Mouse (Mus musculus) spleen, postnatal 4 days (tissue): ENCODE measurements at regions not wholly inside any gene's neighbourhood (a gene's known extent, or its start where the extent isn't known, plus 50 kb on each side); places are given as distances from the start of the nearest gene placed in this dataset.

Experiments used
- DNase-seq, 2 experiments: peaks; one replicate each; pipeline ENCODE4 v3.0.0; 2022; ENCODE audit warnings: low spot score in 2 of 2

DNA sequence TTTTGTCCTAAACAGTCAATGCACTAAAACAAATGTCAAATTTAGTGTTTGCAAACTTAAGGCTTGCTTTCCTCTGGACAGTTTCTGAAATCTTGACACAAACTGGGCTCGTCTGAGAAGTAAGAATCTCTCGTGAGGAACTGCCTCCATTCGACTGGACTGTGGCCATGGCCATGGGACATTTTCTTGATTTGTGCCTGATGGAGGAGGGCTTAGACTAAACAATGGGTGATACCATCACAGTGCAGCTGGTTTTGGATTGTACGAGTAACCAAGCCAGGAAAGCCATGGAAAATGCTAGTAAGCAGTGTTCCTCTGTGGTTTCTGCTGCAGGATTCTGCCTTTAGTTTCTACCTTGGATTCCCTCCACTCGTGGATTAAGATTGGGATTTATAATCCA is 121.0 kb upstream of the Mmadhc start:
- no peak for DNase-seq

DNA sequence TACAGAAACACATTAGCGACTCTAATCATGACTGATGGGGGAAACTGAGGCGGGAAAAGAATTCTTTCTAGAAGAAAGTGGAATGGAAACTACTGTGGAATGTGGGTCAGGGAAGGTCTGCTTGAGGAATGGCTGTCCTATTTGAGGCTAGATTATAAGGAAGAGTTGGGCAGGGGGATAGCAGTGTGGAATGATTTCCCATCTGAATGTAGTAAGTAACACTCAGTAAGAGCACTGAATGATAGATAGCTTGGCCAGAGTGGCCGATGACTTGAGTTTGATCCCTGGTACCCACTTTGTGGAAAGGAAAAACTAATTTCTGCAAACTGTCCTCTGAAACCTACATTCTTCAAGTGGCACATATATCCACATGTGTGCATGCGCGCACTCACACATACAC is 120.5 kb upstream of the Mmadhc start:
- no peak for DNase-seq

DNA sequence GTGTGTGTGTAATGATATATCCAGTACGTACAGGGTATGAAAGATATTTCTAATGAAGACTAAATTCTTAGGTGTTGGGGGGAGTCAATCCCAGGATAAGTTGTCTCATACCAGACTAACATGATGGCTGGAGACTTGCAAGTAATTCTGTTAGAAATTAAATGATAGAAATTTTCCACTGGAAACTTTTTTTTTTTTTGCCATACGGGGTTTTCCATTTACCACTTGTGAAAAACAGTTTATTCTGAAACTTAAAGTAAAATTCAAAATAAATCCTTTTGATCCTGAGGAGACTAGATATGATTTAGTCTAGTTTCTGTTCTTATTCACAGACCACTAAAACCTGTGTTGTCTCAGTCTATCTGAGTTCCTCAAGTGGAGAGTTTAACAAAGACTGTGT is 119.5 kb upstream of the Mmadhc start:
- DNase-seq = no peak

DNA sequence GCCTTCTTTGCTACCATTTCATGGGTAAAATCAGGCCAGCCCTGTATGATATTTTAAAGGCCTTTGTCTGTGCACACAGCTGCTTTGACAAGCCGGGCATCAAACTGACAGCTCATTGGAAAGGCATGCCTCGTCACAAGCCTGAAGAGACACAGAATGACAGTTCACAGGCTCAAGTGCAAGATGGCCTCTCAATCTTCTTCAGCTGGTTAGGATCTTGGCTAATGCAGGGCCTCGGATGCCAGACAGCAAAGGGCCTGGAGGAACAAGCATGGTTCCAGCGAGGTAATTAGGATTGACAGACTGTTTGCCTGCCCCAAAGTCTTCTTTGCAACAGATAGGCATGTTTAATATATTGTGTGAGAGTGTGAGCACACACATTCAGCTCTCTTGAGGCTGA is 109.3 kb upstream of the Mmadhc start:
- DNase-seq = no peak

DNA sequence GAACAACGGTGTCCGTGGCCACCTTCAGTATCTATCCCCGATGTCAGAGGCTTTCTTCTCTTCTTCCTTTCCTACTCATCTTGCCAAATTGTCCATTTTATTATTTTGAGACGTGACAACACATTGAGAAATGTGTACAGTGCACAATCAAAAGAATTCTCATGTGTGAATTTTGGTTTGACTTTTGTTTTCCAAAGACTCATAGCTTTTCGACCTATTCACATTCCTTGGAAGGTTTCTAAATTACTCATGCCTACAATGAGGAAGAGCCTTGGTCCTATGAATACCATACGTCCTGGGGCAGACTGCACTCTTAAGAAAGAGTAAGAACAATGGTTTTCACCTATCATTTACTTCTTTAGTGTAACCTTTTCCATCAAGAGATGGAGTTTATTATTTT is 106.5 kb upstream of the Mmadhc start:
- no peak for DNase-seq

DNA sequence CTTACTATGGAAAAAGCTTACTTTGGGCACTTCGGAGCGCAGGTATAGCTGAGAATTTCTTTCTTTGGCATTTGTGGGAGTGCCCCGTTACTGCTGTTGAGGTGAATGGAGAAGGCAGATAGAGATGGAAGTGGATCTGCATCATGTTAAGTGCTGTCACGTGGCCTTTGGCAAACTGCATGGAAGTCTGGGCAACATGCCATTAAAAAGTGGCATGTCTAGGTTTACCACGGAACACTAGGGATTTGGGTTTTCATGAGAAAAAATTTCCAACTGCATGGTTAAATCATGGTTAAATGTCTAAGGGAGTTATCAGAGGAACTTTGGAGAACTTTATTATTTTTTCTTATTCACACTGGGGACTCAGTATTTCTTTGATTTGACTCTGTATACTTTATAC is 102.0 kb upstream of the Mmadhc start:
- no peak for DNase-seq

DNA sequence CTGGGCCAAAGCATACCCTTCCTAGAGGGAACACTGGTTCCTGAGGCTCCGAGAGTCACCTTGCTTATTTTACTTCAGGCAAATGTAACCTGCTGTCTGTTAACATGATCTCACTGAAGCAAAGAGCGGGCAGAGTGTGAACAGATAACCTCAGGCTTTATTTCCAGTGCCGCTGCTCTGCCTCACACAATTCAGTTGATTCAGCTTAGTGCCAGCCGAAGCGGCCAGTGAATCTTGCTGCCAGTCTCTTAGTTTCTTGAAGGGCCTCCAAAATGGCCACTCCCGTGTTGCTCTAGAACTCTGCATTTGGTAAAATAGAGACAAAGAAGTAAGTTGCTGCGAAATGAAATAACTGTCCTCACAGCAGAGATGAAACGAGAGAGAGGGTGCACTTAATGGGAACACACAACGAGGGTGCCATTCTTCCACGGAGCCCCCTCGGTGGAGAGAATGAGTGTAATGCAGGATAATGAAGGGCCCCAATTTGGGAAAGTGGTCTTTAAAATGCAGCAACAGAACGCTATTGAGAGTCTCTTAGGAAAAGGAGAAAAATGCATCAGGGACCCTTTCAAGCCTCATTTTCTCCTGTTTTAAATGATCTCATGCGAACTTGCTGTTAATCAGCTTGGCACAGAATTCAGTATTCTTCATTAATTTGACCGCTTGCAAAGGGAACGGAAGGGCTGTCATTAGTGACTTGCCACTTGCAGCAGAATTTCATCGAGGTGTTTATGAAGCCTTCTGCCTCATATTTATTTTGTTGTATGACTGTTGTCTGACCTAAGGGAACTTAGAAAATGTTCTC is 81.2 kb upstream of the Mmadhc start:
- no peak for DNase-seq

DNA sequence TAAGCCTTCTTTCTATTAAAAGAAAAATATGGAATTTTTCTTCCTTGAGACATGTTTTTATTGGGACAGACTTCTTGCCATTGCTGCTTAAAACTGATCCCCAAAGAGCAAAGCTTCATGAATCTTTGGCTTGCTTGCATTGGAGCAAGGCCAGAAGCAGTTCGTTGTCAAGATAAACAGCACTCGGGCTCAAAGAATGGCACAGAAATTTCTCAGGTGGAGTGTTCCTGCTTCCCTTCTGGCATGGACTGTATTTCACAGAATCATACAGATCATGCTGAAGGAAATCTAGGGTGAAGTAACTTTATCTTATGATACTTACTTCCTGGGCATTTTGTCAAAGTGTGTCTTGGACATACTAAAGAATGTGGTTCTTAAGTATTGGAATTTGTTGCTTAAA is 77.0 kb upstream of the Mmadhc start:
- no peak for DNase-seq

DNA sequence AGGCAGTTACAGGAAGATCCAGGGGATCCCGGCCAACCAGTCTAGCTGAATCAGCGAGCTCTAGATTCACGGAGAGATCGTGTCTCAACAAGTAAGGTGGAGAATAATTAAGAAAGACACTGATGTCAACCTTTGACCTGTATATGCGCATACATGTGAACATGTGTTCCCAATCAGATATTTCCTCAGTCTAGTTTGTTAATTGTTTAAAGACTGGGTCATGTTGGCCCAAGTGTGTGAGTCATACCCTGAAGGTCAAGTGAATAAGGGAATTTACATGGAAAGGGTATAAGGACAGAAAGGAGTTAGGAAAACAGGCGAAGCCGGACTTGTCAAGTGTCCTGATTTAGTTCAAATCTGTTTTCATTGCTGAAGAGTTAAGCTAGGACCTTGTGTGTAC is 76.4 kb upstream of the Mmadhc start:
- no peak for DNase-seq

DNA sequence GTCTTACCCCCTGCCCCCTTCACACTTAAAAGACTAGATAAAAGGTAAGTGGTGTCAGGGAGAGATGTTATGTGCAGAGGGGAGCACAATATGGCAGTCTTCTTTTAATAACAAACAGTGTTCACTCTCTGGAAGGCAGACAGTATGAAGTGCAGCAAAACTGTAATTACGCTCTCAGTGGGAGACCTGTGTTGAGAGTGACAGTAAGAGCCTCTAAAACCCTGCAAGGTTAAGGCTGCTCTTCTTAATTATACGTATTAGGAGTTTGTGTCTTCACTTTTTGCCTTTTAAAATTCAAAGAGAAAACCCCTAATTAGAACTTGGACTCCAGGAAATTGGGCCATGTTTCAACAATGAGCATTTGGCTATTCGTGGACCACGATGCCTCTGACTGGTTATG is 72.2 kb upstream of the Mmadhc start:
- DNase-seq = no peak

DNA sequence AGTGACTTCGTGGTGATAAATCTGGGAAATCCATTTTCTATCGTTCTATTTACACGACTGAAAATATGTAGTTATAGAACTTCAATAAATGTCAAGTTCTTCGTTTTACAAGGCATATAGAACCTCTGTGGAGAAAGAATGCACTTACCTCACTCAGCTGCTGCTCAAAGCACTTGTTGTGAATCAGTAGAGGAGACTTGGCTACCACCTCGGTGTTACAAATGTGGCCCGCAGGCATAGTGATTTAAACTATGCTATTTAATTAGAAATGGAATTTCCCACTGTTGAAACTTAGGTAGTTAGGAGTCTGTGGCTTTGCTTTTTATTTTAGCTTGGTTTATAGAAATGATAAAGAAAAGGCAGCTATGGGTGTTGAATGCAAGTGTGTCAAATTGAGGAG is 71.8 kb upstream of the Mmadhc start:
- DNase-seq = no peak

DNA sequence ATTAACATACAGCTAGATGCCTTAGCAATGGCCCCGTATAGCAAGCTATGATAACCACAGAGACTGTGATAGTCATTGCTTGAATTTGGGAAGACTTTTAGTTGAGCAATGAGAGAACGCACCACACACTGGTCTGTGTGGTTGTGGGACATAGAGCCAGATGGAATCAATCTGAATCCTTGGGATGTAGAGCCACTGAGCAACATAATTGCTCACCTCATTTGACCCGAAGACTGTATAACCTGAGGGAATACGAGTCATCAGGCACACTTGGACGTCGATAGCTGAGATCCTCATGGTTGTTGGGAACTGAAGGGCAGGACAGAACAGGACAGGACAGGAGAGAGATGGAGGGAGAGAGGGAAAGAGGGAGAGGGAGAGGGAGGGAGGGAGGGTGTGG is 68.6 kb upstream of the Mmadhc start:
- no peak for DNase-seq

DNA sequence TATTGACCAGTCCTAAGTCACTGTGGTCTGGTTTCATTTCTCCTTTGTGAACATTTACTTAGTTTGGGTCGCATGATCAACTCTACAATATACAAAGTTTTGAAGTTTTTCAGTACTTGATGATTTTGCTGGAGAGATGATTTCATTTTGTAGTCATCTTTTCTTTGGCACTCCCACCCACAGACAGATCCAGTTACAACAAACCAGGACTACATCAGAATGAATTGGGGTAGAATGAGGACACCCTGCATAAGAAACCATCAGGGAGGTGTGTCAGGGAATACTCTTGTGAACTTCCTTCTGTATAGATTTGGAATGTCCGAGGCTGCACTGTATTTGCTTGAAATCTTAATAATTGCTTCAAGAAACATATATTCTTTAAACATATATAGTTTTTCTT is 59.5 kb upstream of the Mmadhc start:
- no peak for DNase-seq

DNA sequence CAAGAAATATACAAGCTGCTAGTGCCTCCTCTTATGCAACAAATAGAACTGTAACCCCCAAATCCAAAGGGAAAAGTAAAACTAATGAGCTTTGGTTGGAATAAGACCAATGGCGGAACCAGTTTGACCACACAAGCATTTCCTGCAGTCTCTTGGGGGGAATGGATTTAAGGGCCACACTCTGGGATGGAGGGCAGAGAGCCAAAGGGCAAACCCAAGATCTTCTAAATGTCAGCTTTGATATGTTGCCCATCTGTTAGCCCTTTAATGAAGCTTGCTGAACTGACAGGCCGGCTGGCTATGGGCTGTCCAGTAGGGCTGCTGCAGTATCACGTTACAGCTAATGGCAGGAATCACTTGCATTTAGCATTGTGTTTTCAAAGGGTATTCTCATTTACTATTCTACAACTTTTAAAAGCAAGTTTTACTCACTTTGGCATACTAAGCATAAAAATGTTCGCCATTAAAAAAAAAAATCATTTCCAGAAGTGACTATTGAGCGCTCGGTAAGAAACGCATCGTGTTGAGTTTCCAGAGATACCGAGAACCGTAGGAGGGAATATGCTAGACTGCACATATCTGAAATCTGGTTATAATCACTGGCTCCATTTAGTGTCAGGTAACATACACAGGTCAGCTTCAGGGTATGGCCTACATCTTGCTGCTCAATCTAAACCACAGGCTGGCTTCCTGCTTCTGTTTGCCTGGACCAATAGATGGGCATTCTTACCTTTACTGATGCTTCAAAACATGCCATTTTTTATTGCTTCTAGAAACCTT is 51.1 kb upstream of the Mmadhc start:
- DNase-seq = no peak
